Mouse (Mus musculus) duodenum, adult 2 months (tissue): ENCODE data around the gene Pramel5. TPM values are rescaled to one million over a fixed set of nuclear protein-coding genes. Genes with fewer than 3 reads are reported as not detected.

Experiments used
- polyA plus RNA-seq: library from polyadenylated mRNA; depleted of rRNA; stranded (reverse); fragments of >200 nt; gene quantifications from 2 replicates; pipeline ENCODE4 v1.2.3, GENCODE M21; 2012; ENCODE audit warnings: low replicate concordance; rRNA removed

The Pramel5 gene
- polyA plus RNA-seq: not detected in 2 replicates

GRCm38 (mm10) chr4:144280388-144280787 is at the start of gene Pramel5:
Gene Pramel5 (minus strand): TSS chr4:144280488.

DNA sequence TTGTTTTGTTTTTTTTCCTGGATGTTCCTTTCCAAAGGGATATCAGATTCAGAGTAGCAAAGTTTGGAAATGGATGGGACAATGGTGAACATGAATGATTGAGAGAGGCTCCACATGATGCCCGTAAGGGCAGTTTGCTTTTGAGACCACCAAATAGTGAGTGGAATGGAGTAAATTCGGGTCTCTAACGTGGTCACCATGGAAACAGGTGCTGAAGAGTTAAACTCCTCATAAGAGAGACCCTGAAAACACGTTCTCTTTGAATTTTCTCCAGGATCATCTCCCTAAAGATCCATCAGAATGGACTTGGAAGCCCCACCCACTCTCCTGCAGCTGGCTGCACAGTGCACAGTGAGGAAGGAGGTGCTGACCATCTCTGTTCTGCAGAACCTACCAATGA is 49.7 kb upstream of the Pramel5 start, which contains the start of gene Gm13128:
TSS of gene Gm13128 (plus strand) at position 301 of the 400 bp plus-strand sequence.

Other genes with a start within 250 kb of the Pramel5 start
- not detected in 2 replicates for gene Pramel4, start 221.4 kb downstream of the Pramel5 start, polyA plus RNA-seq
- not detected in 2 replicates for gene Gm13102, start 174.0 kb downstream of the Pramel5 start, polyA plus RNA-seq
- not detected in 2 replicates for gene Oog3, start 117.8 kb downstream of the Pramel5 start, polyA plus RNA-seq
- not detected in 2 replicates for gene Oog2, start 89.8 kb downstream of the Pramel5 start, polyA plus RNA-seq
- 0.22 TPM in 1 of 2 replicates, not detected in the other for gene C87977, start 67.2 kb downstream of the Pramel5 start, polyA plus RNA-seq
- gene Gm13128, start 49.8 kb upstream of the Pramel5 start, polyA plus RNA-seq: not detected in 2 replicates
- gene Gm13119, start 77.5 kb upstream of the Pramel5 start, polyA plus RNA-seq: not detected in 2 replicates
- gene Pramef20, start 97.4 kb upstream of the Pramel5 start, polyA plus RNA-seq: not detected in 2 replicates
- gene Pramef12, start 128.0 kb upstream of the Pramel5 start, polyA plus RNA-seq: not detected in 2 replicates
- gene 1700012P22Rik, start 158.3 kb upstream of the Pramel5 start, polyA plus RNA-seq: not detected in 2 replicates
- not detected in 2 replicates for gene Gm9944, start 172.8 kb upstream of the Pramel5 start, polyA plus RNA-seq
- gene Aadacl3, start 183.3 kb upstream of the Pramel5 start, polyA plus RNA-seq: not detected in 2 replicates
- not detected in 2 replicates for gene 9430007A20Rik, start 239.3 kb upstream of the Pramel5 start, polyA plus RNA-seq